Mouse (Mus musculus) spleen, adult 2 months (tissue): ENCODE measurements at regions not wholly inside any gene's neighbourhood (a gene's known extent, or its start where the extent isn't known, plus 50 kb on each side); places are given as distances from the start of the nearest gene placed in this dataset.

Experiments used
- CTCF ChIP-seq: fragments of 200-500 bp; IDR thresholded peaks from 2 replicates; pipeline ENCODE4 v1.5.1; 2011; ENCODE audit warnings: mild to moderate bottlenecking, inconsistent platforms; ENCODE audit not compliant: insufficient read depth, insufficient read length, insufficient replicate concordance; ENCODE audit errors: extremely low read depth
- POLR2A ChIP-seq: fragments of 200-500 bp; IDR thresholded peaks from 2 replicates; pipeline ENCODE4 v1.6.1; 2011; ENCODE audit warnings: low read depth, low read length, inconsistent platforms

GRCm38 (mm10) chr17:47092076-47092475 lies 81.7 kb upstream of the Ubr2 start:
- TF ChIP-seq CTCF (no peak), POLR2A (no peak)
